Mouse (Mus musculus): ENCODE results near the gene Ldhd.
"Not testable (repeated sequence)": the region's sequence is repeated elsewhere in the genome, so short reads cannot be mapped to it uniquely, and the experiment has no call there.

The Ldhd gene

DNA sequence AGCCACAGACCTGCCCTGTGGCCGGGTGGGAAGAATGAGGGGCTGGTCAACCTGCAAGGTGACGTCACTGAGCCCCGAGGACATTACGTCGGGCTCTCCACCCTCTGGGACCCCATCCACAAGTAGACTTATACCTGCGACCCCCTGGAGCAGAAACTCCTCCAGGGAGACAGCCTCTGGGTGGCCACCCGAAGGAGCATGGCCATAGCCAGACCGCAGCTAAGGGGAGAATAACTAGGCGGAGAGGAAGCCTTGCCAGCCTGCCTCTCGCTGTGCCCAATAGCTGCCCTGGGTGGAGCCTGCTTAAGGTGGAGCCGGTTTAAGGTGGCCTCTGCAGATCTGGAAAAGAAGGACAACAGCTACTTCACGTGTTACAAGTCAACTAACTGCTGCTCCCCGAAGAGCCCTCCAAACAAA is at the start of gene Ldhd:
Ldhd (minus strand) TSS at position 270 of the 417 bp plus-strand sequence.
- DNase-seq (ENCODE audit: low spot score) = no peak

DNA sequence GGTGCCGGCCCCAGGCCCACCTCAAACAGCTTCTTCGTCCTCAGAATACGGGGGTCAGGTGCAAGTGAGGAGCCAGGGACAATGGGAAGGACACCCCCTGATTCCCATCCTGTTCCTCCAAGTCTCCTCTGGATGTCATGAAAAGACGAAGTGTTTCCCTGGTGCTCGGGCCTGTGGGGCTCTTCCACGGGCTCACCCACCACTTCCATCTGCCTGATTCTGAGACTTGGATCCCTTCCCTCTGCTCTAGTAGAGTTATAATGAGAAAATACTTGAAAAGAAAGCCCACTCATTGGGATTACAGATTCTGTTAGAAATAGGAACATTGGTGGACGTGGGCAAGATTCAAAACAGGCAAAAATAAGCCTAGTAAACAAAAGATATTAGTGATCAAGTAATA is 48.7 kb upstream of the Ldhd start:
- DNase-seq (ENCODE audit: low spot score) = peak; percentile 36

DNA sequence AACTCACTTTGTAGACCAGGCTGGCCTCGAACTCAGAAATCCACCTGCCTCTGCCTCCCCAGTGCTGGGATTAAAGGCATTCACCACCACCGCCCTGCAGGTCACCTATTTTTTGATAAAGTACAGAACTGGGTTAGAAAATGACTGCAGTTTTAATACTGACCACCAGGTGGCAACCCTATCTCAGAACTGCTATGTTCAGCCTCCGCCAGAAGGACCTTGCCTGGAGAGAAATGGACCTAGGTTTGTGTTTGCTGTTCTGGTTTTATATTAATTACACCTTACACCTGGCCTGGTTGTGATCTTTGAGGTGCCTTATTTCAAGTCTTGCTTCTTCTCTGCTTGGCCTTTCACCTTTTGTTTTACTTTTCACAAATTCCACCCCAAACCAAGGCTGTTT is 47.9 kb upstream of the Ldhd start:
- DNase-seq (ENCODE audit: low spot score) = peak; percentile 63

DNA sequence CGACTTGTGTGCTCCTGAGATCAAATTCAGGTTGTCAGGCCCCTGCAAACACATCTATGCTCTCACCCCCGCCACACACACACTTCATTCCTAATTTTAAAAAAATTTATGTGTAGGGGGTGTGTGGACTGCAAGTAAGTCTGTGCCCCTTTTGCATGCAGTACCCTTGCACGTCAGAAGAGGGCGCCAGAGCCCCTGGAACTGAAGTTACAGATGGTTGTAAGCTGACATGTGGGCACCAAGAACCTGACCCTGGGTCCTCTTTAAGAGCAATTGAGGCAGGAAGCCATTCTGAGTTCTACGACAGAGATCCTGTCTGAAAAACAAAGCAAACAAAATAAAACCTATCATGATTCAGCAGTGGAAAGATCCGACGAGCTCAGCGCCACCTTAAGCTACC is 46.1 kb upstream of the Ldhd start:
- DNase-seq (ENCODE audit: low spot score) = no peak

DNA sequence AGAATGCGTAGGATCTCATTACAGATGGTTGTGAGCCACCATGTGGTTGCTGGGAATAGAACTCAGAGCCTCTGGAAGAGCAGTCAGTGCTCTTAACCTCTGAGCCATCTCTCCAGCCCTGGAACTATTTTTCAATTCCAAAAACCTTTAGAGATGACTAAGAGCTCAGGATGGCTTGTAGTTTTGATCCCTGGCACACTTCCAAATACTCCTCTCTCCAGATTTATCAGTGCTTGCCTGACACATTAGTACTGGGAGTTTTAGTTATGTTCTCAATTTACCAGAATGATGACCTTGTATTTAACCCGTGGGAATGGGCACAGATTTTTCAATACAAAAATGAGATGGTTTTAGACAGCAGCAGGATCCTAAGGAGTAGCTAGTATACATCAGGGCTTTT is 36.6 kb upstream of the Ldhd start:
- no peak for DNase-seq (ENCODE audit: low spot score)

DNA sequence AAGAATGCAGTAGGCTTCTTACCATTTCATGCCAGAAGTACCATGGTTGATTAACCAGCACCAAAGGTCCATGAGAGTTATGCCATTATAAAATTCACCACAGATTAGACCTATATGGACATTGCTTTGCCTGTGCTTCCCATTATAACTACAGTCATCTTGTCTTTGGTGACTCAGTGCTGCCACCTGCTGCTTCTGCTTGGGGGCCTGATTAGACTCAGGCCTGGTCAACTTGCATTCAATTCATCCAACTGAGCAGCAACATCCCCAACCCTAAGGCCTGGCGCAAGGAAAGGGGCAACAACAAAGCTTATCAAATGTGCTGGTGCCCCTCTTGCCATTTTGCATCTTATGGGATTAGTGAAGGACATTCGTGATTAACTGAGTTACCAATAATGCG is 32.3 kb upstream of the Ldhd start:
- peak; percentile 81 for DNase-seq (ENCODE audit: low spot score)

DNA sequence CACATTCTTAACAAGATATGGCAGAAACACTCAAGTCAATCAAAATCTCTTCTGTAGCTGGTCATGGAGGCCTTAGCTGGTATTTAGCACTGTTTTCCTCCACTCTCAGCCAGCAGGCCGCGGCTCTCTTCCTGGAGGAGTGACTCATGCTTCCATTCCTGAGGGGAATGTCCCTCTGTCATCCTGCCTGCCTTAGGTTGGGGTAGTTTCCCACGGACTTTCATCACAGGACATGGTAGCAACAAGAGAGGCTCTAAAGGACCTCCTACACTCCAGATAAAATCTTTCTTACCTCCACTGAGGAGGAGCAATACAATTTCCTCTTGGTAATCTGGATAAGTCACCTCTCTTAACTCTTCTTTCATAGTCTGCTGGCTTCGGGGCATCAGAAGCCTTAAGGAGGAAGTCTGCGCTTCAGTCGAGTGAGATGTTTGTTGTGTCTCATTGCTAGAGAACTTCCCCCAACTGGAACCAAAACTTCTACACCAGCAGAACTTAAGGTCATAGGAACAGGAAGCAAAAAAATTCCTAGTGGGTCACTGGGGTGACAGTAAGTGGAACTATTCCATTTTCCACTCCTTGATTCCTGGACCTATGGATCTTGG is 28.7 kb upstream of the Ldhd start:
- no peak for DNase-seq (ENCODE audit: low spot score)

DNA sequence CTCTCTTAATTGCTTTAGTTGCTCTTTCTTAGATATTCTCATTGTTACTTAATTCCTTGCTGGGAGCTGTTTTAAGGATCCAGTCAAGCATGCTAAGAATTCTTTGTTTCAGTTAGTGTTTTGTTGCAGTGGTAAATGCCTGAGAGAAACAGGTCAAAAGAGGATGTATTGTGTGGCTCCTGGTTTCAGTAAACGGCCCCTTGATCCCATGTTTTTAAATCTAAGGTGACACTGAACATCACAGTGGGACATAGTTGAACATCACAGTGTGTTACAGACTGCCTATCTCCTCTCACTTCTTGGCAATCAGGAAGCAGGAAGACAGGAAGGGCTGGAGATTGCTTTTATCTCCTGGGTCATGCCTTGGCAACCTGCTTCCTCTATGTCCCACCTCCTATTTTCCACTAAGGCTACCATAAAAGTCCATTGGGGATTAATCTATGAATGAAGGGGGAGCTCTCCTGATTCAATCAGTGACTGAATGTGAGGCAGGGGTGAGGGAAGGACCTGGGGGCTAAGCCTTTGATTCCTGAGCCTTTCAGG is 27.2 kb upstream of the Ldhd start:
- no peak for DNase-seq (ENCODE audit: low spot score)

DNA sequence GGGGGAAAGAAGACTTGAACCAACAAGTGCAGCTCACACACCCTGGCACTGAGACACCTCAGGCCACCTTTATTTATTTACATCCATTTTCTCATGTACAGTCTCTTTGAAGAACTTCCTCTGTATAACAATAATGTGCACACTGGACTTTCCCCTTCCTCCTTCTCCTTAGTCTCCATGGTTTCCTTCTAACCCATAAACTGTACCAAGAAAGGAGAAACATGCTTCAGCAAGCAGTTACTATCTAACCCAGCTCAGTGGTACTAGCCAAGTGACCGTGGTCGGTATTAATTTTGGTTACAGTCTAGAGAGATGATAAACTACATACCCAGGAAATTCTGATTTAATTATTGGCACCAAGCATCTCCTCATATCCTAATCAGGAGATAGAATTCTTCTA is 23.4 kb upstream of the Ldhd start:
- no peak for DNase-seq (ENCODE audit: low spot score)

DNA sequence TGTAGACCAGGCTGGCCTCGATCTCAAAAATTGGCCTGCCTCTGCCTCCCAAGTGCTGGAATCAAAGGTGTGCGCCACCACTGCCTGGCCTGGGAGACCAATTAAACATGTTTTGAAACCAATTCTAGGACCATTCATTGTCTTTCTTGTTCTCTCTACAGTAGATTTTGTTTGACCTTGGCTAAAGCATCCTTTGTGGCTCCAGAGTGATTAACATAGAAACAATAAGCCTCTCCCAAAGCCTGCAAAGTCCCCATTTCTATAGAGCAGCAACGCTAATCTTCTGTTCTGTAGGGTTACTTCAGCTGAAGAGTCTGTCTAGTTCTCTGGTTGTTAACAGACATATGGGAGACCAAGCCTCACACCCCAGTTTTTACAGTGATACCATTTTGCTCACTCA is 20.5 kb upstream of the Ldhd start:
- no peak for DNase-seq (ENCODE audit: low spot score)

DNA sequence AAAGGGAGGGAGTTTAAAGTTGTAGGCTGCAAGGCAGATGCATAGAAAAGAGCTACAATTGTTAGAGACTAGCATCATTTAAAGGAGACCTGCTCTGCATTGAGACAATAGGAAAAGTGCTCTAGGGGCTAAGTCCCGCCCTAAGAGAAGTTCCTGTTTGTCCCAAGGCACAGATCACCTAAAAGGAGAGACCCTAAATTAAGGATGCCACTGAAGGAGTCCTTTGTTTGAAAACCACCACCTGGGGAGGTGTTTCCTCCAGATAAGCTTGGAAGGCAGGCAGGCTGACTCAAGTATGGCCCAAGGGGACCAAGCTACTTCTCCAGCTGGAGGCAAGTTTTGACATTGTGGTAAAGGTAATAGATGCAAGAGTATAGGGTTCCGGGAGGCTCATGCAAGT is 18.7 kb upstream of the Ldhd start:
- DNase-seq (ENCODE audit: low spot score) = no peak

DNA sequence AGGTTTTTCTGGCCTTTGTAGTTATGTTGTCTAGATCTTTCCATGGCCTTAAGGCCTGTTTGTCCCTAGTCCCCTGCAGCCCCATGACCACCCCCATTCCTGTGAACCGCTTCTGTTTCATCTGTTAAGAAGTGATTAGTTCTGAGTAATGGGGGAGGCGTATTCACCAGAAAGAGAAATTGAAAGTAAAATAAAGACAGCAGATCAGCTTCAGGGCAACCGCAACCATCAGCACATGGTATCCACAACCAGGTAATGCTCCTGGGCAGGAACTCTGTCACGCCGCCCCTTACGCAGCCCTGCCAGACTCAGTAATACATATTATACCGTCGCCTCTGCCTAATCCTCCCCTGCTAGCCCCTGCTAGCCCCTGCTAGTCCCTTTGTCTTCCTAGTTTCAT is 15.5 kb upstream of the Ldhd start:
- no peak for DNase-seq (ENCODE audit: low spot score)

DNA sequence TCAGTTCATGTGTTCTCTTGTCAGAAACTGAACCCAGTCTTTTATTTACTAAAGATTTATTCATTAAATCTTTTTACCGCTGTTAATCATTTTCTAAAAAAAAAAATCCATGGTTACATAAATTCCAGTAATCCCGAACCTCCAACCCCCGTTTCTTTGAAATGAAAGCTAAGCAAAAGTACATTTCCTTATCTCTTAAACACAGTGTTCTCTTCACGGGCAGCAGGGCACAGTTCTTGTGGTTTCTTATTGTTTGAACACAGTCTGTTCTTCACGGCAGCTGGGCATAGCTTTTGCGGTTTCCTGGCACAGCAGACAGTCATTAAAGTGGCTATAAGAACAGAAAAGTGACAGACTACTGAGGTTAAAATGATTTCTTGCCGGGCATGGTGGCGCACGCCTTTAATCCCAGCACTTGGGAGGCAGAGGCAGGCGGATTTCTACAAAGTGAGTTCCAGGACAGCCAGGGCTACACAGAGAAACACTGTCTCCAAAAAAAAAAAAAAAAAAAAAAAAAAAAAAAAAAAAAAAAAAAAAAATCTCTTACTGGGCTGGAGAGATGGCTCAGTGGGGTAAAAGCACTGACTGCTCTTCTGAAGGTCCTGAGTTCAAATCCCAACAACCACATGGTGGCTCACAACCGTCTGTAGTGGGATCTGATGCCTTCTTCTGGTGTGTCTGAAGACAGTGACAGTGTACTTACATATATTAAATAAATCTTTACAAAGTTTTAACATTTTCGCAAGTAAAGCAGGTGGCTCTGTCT is 14.3 kb upstream of the Ldhd start:
- not testable (repeated sequence) for DNase-seq (ENCODE audit: low spot score)

DNA sequence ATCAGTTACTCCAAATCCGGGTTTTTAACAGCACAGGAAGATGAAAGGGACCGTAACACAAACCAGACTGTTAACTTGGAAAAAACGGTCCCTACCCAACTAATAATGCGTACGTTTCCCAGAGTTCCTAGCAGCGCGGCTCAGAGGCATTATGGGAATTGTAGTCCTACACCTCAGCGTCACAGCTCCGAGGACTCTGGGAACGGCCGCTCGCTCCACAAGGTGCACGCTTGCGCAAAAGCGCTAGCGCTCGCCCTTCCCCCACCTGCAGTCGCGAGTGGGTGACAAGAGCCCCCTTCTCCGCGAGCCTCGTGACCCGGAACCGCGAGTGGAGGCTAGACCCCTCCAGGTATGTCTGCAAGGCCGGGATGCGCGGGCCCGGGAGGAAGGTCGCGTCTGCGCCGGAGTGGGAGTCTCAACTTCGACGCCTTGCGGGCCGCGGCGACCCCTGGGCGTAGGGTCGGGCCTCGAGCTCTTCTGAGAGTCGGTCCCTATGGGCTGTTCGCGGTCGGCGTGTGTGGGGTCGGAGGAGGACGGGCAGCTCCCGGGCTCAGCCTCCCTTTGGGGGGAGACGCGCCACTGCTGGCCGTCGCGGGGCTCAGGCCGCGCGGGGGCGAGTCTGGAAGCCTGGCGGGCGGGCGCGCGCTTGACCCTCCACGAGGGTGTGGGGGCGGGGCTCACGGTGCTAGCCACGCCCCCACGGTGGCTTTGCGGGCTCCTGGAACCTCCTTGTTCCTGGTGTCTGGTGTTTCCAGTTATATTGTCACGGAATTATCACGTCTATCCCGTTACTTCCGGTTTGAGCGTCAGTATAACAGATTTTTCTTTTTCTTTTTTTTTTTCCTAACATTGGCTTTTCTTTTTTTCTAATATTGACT is 13.3 kb upstream of the Ldhd start, which contains the start of gene Zfp1:
Zfp1 (plus strand) TSS at position 138 of the 878 bp plus-strand sequence.
- DNase-seq (ENCODE audit: low spot score) = peak; percentile 84

DNA sequence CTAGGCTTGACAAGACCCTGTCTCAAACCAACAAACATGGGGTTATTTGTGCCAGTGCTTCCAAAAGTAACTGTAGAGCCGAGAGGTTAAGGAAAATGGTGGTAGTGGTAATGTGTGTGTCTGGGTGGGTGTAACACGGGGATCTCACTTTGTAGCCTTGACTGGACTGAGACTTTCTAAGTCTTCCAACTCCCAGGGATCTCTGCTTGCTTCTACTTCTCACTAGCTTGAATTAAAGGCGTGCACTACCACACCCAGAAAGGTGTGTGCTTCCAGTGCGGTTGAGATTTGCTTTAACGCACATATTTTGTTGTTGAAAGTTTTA is 12.7 kb upstream of the Ldhd start:
- DNase-seq (ENCODE audit: low spot score) = no peak

DNA sequence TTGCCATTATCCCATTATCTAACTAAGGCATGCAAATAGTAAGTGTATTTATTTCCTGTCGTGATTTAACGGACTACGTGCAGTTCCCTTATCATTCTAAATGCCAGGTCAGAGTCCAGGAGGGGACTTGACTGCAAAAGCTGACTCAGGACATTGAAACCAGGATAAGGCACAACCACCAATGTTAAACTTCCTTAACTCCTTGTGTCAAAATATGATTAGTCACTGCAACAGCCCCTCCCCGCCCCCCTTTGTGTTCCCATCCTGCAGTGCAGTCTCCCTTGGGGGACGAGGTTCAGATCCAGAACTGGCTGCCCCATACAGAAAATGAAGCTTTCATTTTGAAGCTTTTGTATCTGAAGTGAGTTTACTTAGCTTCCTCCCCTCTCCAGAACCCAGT is 12.3 kb upstream of the Ldhd start:
- DNase-seq (ENCODE audit: low spot score) = no peak

DNA sequence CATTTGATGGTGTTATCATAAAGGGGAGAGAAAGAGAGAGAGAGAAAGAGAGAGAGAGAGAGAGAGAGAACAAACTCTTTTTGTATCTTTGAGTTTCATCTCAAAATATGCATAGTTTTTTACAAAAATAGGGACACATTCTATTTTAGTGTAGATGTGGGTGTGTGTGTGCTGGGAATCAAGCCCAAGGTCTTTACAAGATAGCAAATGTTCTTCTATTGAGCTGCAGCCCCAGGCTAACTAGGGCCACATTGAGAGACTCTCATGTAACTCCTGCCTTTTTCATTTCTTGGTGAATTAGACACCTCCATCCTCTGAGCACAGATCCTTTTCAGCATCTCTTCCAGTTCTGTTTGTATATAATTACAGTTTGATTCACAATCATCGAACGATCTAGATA is 10.9 kb upstream of the Ldhd start:
- no peak for DNase-seq (ENCODE audit: low spot score)

DNA sequence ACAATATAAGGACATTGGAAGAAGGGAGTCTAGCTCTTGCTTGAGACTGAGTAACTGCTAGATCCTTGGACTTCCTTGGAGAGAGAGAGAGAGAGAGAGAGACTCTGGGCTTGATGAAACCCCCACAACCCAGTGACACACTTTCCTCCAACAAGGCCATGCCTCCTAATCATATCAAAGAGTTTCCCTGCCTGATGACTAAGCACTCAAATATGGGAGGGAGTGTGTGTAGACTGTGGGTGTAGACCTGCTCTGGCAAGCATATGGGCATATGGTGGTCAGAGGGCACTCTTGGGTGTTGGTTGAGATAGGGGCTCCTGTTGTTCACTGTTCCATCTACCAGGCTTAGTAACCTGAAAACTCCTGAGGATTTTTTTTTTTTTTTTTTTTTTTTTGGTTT is 7.9 kb upstream of the Ldhd start:
- DNase-seq (ENCODE audit: low spot score) = no peak

DNA sequence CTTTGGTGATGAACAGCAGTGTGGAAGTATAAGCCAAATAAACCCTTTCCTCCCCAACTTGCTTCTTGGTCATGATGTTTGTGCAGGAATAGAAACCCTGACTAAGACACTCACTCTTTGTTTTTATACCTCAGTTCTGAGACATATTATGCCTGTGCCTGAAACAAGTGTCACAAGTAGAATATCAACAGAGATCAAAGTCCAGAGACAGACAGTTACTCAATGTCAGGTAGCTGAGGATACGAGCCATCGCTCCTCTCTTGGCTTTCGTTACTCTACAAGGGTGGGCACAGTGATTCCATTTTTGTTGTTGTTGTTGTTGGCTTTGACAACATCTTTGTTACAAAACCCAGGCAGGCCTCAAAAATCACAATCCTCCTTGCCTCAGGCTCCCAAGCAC is 2.8 kb upstream of the Ldhd start:
- no peak for DNase-seq (ENCODE audit: low spot score)

DNA sequence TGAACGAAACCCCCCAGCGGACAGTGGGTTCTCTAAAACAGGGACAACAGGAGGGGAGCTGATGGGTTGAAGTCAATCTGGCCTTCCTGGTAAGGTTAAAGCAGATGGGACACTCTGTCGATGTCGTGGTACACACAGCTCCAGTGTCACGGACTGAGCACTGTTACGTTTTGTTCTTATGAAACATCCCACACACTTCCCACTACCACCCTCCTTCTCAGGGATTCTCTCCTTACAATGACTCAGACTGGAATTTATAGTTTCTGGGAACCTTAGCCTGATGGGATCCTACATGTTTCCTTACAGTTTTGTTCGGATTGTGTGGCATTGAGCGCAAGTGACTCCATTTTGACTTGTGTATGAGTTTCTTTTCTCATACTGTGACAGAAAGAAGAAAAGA is 1.4 kb upstream of the Ldhd start:
- no peak for DNase-seq (ENCODE audit: low spot score)

DNA sequence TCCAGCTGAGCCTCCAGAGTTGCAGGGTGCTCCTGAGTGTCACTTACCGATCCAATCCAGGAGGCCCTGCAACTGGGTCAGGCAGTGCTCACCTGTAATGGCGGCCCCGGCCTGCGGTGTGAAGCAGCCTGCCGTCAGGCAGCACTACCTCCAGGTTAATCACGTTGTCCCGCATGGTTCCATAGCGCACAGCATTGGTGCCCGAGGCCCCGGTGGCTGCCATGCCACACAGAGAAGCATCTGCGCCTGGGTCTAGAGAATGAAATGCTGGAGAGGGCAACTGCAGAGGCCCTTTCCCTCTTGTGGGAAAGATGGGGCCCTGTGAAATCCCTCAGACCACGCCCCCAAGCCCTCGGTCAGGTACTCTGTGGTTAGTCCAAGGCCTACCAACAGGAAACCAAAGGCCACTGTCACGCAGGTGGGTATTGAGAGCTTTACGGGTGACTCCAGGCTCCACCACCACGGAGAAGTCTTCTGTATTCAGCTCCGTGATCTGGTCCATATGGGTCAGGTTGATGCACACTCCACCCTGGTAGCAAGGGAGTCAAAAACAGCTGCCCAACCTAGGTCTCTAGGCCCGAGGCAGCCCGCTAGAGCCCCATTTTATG is 1.2 kb downstream of the Ldhd start:
- no peak for DNase-seq (ENCODE audit: low spot score)

DNA sequence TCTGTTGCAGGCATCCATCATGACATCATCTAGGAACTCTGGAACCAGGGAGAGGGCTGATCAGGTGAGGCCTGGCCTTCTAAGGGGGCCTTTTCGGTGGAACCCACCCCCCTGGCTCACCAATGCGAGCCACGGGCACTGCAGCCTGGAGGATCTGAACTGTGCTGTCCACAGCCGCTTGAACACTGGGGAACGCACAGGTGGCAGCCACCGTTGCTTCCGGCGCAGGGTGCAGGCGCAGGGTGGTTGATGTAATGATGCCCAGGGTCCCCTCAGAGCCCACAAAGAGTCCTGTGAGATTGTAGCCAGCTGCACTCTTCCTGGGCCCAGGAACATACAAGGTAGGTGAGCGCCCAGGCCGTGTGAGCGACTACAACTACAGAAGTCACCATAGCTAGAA is 1.8 kb downstream of the Ldhd start:
- DNase-seq (ENCODE audit: low spot score) = no peak

All from layer of hippocampus, adult 9-10 months (tissue).